Mouse (Mus musculus): ENCODE data around the gene Lias.

Gene Lias

GRCm38 (mm10) chr5:65390648-65391644 lies at the start of gene Lias, which contains the start of gene Rpl9:
Gene Lias, plus strand, starts transcription at chr5:65391497.
Gene Rpl9, minus strand, starts transcription at chr5:65391444.
- peak; percentile 99 to 100 for DNase-seq (ENCODE audit: low spot score in 2 of 2)

- no peak for DNase-seq (ENCODE audit: low spot score in 2 of 2)
Observed at GRCm38 (mm10) chr5:65348168-65348567, 43.1 kb upstream of the Lias start, which contains the start of gene Klb. Gene Klb, plus strand, starts transcription at chr5:65348314.

- no peak for DNase-seq (ENCODE audit: low spot score in 2 of 2)
Observed at GRCm38 (mm10) chr5:65350508-65350907, 40.8 kb upstream of the Lias start.

GRCm38 (mm10) chr5:65354097-65354496 lies 37.2 kb upstream of the Lias start:
- DNase-seq (ENCODE audit: low spot score in 2 of 2), result no peak

GRCm38 (mm10) chr5:65354985-65355384 lies 36.3 kb upstream of the Lias start:
- DNase-seq (ENCODE audit: low spot score in 2 of 2), result no peak

- no peak for DNase-seq (ENCODE audit: low spot score in 2 of 2)
Observed at GRCm38 (mm10) chr5:65356851-65357250, 34.4 kb upstream of the Lias start.

GRCm38 (mm10) chr5:65357771-65358170 lies 33.5 kb upstream of the Lias start:
- DNase-seq (ENCODE audit: low spot score in 2 of 2), result no peak

- no peak for DNase-seq (ENCODE audit: low spot score in 2 of 2)
Observed at GRCm38 (mm10) chr5:65367837-65368236, 23.5 kb upstream of the Lias start.

- no peak for DNase-seq (ENCODE audit: low spot score in 2 of 2)
Observed at GRCm38 (mm10) chr5:65371551-65371950, 19.7 kb upstream of the Lias start.

GRCm38 (mm10) chr5:65374746-65375145 lies 16.6 kb upstream of the Lias start:
- no peak for DNase-seq (ENCODE audit: low spot score in 2 of 2)

GRCm38 (mm10) chr5:65385704-65386103 lies 5.6 kb upstream of the Lias start:
- no peak for DNase-seq (ENCODE audit: low spot score in 2 of 2)

- no peak for DNase-seq (ENCODE audit: low spot score in 2 of 2)
Observed at GRCm38 (mm10) chr5:65387008-65387867, 4.1 kb upstream of the Lias start.

GRCm38 (mm10) chr5:65391753-65392152 lies 456 bp downstream of the Lias start:
- peak in 1 of 2 experiments; percentile 9 for DNase-seq (ENCODE audit: low spot score in 2 of 2)

- DNase-seq (ENCODE audit: low spot score in 2 of 2), result no peak
Observed at GRCm38 (mm10) chr5:65394425-65394824, 3.1 kb downstream of the Lias start.

- DNase-seq (ENCODE audit: low spot score in 2 of 2), result peak; percentile 75 to 88
Observed at GRCm38 (mm10) chr5:65401251-65401994, 10.1 kb downstream of the Lias start.

- no peak for DNase-seq (ENCODE audit: low spot score in 2 of 2)
Observed at GRCm38 (mm10) chr5:65407989-65408388, 16.7 kb downstream of the Lias start.

GRCm38 (mm10) chr5:65415653-65416458 lies 24.6 kb downstream of the Lias start:
- no peak for DNase-seq (ENCODE audit: low spot score in 2 of 2)

GRCm38 (mm10) chr5:65419136-65419535 lies 27.8 kb downstream of the Lias start:
- no peak for DNase-seq (ENCODE audit: low spot score in 2 of 2)

- no peak for DNase-seq (ENCODE audit: low spot score in 2 of 2)
Observed at GRCm38 (mm10) chr5:65420822-65421221, 29.5 kb downstream of the Lias start.

- DNase-seq (ENCODE audit: low spot score in 2 of 2), result no peak
Observed at GRCm38 (mm10) chr5:65422803-65423202, 31.5 kb downstream of the Lias start.

GRCm38 (mm10) chr5:65424215-65424614 lies 32.9 kb downstream of the Lias start:
- no peak for DNase-seq (ENCODE audit: low spot score in 2 of 2)
